Mouse (Mus musculus): ENCODE measurements around the gene Sh3bp4.
A peak's percentile ranks its signal among the peaks of the same experiment; 100 is the strongest.

The Sh3bp4 gene

DNA sequence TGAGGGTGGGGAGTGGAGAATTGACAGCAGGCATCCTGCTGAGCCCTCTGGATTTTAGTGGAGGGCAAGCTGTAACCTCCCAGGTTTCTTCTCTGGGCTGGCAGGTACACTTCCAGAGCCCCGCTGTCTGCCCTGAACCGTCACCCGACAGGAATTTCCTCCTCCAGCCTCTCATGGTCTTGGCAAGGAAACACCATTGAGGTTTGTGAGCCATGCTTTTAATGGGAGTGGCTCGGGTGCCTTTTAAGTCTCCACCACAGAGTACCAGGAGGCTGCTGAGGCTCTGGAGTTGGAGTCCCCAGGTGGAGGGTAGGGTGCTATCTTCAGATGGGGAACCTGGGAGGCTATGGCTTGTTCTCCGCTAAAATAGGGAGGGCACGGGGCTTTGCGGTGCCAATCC is 53.9 kb downstream of the Sh3bp4 start:
- DNase-seq (ENCODE audit: low read depth, low spot score) = no peak

DNA sequence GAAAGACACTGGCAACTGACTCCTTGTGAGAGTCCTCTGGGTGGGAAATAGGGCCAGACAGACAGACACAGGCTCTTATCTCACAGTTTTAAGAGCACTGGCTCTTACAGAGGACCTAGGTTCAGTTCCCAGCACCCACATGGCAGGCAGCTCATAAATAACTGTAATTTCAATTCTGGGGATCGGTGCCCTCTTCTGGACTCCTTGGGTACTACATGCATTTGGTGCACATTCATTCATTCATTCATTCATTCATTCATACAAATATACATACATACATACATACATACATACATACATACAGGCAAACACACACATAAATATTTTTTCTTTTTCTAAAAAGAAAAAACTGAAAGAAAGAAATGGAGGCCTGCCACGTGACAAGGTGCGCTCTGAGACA is 56.9 kb downstream of the Sh3bp4 start:
- DNase-seq (ENCODE audit: low read depth, low spot score) = no peak

DNA sequence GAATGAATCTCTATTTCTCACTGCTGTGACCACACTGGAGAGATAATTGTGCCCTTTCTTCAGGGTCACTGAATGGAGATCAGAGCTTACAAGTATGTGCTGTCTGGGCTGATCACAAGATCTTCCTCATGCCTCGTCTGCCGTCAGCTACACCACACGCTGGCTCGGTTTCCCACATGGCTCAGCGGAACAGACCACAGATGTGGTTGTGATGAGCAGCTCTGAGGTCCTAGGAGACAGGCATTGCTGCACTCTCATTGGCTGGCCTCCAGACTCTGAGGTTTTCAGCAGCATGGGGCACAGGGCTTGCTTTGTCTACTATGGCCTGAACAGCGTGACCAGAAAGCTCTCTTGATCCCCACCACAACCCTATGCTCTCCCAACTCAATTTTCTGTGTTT is 60.2 kb downstream of the Sh3bp4 start:
- peak; percentile 57 for DNase-seq (ENCODE audit: low read depth, low spot score)

DNA sequence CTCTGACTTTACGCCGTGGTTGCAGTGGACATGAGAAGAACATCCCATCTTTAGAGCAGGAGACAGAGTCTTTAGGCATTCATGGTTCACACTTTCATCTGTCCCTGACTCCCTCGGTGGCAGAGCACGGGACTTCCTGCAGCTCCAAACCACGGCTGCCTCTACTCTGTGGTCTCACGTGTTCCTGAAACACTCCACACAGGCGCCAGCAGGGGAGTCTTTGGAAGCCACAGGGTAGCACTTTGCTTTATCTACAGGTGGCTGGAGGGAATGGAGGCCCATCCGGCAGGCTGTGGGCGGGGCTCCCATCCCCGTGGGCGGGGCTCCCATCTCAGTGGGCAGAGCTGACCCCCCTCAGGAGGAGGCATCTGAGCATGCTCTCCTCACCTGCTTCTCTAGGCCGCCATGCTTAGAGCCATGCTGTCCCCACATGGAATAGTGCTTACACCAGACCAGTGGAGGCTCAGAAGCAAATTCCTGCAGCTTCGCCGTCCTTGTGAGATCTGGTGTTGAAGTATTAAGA is 60.9 kb downstream of the Sh3bp4 start:
- DNase-seq (ENCODE audit: low read depth, low spot score) = no peak

DNA sequence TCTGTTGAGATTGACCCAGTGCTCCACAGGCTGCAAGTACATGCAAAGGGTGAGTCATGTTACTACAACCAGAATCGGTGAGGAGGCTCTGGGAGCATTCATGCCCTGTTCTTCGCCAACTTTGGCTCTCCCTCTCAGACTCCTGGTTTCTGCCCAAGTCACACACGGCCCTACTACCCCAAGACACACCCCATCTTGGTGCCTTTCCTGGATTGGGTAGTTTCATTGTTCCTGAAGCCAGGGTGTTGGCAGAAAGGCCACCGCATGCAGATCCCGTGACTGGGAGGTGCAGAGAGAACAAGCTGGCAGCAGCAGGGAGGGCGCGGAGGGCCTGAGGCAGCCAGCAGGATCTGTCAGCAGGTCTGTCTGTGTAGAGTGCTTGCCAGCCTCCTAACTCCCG is 61.5 kb downstream of the Sh3bp4 start:
- DNase-seq (ENCODE audit: low read depth, low spot score) = no peak

DNA sequence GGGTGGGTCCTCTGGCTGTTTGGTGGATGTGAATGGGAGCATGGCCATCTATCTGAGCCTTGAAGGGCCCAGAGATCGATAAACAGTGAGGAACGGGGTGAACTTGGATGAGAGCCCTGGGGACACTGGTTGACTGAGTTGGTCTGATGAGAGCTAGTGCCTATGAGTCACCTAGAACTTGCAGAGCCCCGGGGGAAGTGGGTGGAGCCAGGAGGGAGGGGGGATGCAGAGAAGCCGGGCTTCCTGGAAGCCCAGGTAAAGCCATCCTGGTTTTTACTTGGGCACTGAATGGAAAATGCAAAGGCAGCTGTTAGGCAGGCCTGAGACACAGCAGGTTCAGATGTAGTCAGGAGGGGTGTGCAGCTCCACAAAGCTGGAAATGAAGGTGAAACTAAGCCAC is 63.1 kb downstream of the Sh3bp4 start:
- no peak for DNase-seq (ENCODE audit: low read depth, low spot score)

DNA sequence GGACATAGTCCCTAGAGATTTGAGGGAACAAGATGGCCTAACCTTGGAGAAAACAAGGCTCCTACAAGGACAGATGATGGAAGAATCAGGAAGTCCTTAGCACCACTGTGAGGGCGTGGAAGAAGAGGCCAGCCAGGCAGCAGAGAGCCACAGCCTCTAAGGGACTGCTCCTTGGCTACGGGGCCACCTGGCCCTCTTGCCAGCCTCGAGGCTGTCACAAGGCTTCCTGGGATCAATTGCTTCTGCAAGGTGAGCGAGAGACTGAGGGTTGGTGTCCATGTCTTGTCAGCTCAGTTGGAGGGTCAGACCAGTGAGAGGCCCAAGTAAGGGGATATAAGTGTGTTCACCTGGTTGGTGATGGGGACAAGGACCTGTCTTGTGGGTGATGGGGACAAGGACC is 63.5 kb downstream of the Sh3bp4 start:
- DNase-seq (ENCODE audit: low read depth, low spot score) = no peak

DNA sequence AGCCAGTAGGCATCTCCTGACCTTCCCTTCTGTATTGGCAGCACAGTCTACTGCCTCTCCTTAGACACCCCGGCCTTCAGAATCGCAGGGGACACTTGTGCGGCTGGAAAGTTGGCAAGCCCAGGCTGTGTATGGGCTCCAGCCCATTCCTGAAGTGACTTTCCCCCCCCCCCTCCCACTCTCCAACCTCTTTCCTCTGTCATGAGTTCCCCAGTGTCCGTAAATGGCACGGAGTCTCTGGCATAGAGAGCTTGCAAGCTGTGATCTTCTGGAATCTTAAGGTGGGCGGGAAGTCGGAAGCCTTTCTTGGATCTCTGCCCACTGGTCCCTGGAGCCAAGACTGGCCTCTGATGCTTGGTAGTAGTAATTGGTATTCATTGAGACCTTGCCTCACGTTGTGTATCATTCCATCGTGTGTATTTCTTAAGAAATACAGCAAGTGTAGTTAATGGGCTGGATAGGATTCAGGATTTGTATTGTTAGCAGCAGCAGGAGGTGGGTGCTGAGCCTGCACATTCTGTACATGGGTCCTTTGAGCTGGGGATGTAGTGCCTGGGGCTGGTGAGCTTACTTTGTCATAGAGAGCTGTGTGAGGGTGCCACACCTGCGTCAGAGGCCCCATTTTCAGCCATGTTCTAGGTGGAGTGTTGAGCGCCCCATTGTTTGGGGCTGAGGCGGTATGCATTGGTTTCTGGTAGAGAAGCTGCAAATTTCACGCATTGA is 66.0 kb downstream of the Sh3bp4 start:
- DNase-seq (ENCODE audit: low read depth, low spot score) = peak; percentile 43

DNA sequence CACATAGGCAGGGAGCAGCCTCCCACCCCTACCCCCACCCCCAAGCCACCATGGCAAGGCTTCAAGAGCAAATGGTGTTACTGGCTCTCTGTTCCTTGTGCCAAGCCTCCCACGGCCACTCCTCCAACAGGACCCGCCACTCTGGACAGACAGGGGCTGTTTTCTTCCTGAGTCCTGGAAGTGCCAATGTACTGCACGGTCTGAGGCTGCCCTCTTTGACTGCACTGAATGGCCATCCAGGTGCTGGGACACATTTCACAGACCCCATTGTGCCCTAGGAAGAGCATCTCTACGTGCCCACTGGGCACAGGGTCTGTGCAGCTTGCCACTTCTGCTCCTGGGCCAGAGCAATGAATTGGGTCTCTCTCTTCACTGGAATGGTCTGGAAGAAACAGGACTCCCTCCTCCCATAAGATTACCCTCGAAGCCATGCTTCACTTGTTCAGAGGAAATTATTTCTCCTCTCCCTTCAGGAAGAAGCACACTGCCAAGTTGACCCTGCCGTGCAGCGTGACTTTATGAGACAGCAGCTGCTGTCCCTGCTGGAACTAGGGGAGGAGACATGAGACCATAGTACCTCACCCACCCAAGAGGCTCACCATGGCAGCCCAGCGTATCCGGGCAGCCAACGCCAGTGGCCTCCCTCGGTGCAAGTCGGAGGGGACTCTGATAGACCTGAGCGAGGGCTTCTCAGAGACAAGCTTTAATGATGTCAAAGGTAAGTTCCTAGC is 67.0 kb downstream of the Sh3bp4 start:
- DNase-seq (ENCODE audit: low read depth, low spot score) = no peak

DNA sequence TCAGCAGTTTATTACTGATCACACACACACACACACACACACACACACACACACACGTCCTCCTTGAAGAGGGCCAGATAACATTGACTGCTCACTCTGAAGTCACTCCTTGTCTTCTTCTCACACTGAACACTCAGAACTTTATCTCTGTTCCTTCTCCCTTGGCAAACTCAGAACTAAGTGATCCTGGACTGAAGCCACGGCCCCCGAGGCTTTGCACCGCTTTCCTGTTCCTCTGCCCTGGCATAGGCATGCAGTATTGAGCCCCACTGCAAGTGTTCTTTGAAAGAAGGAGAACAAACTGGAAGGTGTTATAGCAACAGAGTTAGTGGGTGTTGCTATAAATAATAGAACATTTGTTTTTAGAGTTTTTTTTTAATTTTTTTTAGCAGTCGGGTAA is 68.1 kb downstream of the Sh3bp4 start:
- DNase-seq (ENCODE audit: low read depth, low spot score) = peak; percentile 55

DNA sequence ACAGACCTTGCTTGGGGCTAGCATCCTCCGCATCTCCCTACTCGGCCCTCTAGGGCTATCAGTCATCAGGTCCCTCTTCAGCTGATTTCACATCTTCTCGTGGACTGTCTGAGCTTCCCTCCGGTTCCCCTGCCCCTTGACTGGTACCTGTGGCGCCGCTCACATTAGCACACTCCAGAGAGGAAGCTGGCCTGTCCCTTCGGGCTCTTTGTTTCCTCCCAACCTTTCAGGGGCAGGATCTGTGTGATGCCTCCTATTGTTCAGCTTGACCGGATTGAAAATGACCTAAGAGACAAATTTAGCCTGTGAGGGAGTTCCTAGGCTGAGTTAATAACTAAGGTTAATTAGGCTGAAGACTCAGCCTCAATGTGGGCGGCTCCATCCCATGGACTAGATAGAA is 69.9 kb downstream of the Sh3bp4 start:
- no peak for DNase-seq (ENCODE audit: low read depth, low spot score)

DNA sequence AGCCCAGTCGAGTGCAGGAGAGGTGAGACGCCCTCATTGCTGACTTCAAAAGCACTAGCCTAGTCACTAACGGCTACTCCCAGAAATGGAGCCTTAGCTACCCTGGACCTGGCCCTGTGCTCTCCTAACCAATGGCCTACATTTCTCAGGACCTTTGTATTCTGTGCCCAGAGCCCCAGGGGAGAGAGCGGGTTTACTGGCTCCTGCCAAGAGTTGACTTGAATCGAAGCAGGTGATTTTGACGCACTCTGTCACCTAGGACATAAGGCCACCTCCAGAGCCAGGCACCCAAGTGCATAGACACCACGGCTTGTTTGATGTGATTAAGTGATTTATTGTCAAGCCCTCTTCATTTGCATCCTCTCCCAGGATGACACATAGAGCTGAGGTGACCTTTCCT is 80.9 kb downstream of the Sh3bp4 start:
- no peak for DNase-seq (ENCODE audit: low read depth, low spot score)

DNA sequence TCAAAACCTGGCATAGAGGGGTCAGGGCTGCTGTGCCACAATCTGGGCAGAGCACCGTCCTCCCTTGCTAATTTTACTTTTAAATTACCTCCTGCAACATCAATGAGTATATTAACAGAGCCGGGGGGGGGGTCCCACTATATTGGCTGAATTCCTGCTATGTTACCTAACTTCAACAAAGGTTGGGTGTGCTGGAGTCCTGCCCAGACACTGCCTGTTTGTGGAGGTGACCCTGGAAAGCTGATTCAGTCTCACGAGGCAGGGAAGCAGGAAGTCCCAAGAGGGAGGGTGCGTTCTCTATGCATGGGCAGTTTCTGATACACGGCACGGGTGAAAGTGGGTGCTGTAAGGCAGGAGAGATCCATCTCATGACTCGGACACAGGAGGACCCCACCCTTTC is 82.4 kb downstream of the Sh3bp4 start:
- no peak for DNase-seq (ENCODE audit: low read depth, low spot score)

DNA sequence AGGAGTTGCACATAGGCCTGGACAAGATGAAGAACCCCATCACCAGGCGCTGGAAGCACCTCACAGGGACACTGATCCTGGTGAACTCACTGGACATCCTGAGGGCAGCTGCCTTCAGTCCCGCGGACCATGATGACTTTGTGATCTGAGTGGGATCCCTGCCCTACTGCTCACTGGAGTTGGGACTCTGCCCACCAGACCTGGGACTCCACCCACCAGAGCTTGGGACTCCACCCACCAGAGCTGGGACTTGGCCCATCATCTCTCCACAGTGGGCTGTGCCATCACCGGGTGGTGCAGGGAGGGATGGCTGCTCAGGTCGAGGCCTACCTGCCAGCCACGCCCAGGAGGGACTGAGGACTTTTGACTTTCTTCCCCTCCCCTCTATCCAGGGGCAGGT is 83.0 kb downstream of the Sh3bp4 start:
- DNase-seq (ENCODE audit: low read depth, low spot score) = no peak

DNA sequence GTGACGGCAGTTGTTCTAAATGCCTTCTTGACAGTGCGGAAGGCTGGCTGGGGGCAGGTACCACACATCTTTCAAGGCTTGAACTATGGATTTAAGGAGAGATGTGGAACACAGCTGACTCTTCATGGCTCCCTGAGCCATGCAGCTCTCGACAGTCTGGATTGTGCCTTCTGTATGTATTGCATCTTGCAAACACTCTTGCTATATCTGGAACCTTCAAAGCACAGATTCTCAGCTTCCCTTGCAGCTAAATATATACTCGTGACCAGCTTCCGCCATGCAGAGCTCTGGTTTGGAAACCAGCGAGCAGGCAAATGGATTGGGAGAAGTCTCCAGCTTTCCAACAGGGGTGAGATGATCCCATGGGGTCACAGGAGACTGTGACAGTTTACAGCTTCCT is 93.3 kb downstream of the Sh3bp4 start:
- peak; percentile 45 for DNase-seq (ENCODE audit: low read depth, low spot score)

DNA sequence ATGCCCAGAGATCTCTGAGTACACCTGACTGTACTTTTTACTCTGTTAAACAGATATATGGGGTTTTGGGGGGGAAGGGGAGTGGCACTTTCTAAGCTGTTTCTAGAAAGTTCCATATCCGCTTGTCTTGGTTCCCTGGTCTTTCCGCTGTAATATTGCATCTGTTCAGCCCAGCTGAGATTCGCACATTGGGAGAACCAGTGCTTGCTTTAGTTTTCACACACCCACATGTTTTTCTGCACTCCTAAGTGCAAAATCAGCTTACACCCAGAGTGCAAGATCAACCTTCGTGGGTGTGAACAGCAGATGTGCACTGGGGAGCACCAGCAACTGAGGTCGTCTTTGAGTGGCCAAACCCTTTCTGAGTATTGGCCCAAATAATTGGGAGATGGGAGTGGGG is 94.1 kb downstream of the Sh3bp4 start:
- peak; percentile 72 for DNase-seq (ENCODE audit: low read depth, low spot score)

DNA sequence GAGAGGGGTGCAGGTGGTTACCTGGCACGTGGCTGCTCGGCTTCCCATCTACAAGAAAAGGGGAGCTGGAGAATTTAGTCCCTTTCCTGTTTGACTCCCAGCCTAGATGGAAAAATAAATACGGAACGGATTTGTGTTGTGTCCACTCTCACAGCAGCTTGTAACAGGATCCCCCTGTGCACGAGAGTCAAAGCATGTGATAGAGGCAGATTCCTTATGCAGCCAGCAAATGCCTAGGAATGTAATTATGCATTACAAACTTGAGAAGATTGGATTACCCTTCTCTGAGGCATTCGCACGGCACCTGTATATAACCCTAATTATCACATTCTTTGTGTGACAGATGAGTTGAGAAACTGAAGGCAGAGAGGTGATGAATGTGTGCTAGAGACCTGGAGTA is 94.5 kb downstream of the Sh3bp4 start:
- DNase-seq (ENCODE audit: low read depth, low spot score) = no peak

DNA sequence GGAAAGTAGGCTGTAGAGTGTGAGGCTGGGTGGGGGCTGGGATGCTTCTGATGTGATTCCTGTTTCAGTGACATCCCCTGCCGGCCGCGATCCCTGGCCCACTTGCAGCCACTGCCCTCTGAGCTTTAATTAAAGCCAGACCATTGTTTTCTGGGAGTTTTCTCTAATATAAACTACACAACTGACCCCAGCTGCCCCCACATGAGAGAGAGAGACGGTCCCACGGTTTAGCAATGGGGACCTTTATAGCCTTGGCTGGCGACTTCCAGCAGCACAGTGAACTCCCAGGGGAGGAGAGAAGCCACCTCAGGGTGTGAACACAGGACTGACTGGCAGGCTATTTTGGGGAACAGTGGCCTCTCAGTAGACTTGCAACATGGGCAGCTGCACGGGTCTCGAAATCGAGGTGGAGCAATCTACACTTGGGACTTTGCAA is 96.6 kb downstream of the Sh3bp4 start:
- DNase-seq (ENCODE audit: low read depth, low spot score) = no peak

DNA sequence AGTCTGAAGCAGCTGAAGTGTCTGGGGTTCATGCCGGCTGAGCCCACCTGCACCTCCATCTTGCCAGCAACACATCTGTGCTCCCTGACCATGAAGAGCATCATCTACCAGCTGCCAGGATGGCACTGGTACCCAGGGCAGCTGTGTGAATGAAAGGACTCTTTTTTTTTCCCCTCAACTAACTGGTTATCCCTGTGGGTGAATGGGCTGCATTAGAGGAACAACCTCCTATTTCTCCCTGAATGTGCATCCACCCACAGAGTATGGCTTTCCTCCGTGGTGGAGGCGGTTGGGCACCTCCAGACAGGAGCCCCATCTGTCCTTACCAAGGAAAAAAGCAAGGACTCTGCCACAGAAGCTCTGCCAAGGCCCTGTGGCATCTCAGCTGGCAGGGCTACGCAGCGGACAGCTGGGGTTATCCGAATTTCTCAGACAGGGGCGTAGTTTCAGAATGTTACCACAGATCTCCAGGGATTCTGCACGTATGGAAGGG is 101.1 kb downstream of the Sh3bp4 start:
- no peak for DNase-seq (ENCODE audit: low read depth, low spot score)

DNA sequence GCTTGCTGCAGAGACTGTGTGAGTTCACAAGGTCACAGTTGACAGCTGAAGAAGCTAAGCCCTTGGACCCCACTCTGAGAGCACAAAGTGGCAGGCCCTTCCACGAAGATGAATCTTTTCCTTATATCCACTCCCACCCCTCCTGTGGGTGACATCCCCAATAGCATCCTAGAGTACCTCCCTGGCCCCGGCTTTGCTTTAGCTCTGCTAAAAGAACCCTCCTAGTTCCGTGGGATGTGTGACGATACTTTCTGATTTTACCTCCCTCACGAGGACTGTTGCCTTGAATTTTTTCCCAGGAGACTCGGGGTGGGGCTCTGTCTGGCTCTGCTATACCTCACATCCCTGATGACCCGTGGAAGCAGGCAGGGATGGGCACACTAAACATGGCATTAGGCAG is 104.4 kb downstream of the Sh3bp4 start:
- DNase-seq (ENCODE audit: low read depth, low spot score) = no peak

DNA sequence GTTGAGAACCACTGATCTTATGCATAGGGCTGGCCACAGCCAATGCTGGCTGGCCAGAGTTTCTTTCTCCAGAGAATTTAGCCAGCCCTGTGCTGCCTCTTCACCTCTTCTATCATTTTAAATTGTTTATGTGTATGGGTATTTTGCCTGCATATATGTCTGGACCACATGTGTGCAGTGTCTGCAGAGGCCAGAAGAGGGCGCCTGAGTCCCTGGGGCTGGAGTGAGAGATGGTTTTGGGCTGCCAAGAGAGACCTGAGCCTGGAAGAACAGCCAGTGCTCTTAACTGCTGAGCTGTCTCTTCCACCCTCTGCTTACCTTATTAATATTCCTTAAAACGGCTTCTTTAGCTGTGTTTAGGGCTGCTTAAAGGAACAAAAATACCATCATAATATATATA is 105.1 kb downstream of the Sh3bp4 start:
- DNase-seq (ENCODE audit: low read depth, low spot score) = no peak

DNA sequence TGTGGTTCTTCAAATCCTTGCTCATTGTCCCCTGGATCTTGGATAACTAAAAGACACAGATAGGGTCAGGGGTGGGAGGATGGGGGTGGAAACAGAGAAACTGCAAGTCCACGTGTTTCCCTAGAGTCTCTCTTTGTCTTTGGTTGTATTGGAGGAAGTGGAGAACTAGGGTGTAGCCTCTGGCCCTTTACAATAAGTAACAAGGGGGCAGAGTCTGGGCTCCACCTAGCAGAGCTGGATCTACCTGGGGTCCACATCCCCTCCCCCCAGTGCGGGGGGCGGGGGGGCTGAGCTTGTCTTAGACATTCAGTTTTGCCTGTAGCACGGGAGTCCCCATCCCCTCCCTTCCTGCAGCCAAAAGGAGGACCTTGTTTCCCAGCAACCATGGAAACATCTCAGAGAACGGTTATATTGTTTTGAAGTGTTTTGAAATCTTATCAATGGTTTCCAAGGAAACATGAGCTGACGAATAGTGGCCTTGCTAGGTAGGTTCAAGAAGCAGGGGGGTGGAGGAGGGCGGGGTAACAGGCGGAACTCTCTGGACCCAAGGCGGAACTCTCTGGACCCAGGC is 113.1 kb downstream of the Sh3bp4 start:
- DNase-seq (ENCODE audit: low read depth, low spot score) = no peak
